ENCODE assay signal across 8 mouse cellular contexts in the genomic region with DNA sequence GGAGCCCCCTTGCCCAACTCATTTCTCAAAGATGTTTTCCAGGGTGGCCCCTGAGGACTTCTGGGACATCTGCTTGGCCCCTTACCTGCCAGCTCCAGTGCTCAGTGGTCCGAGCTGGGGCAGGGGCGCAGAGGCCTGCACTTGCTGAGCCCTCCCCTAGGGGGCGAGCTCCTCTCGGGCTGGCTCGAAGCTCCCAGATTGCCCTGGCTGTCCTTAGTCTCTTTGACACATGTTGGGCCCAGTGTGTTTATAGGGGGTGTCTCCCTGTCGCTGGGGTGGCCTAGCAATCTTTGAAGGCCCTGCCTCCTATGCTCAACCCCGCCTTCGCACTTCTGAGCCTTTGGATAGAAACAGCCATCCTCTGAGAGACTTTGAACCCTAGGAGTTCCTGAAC. TPM values are rescaled to one million over a fixed set of nuclear protein-coding genes. Genes with fewer than 3 reads are reported as not detected.
DNase-seq lines count a peak whose midpoint lies in the region; ATAC-seq and TF ChIP-seq lines count a peak whose summit lies in the region.

No protein-coding gene starts in this region.

- 0 out of 2 replicates have a peak overlapping the region, but pooled peaks have one; percentile 73 for H3K9ac ChIP-seq in forebrain, embryonic 13.5 days
- no peak overlapping the region for H3K9ac ChIP-seq in hindbrain, embryonic 16.5 days (ENCODE audit: low read depth, low read length)
- H3K9ac ChIP-seq in liver, embryonic 11.5 days (ENCODE audit: low read depth, low read length), result no peak overlapping the region

- H3K36me3 ChIP-seq in forebrain, embryonic 13.5 days (ENCODE audit: poor library complexity, severe bottlenecking), result no peaks in the 10 kb centered on the region
- H3K36me3 ChIP-seq in hindbrain, embryonic 16.5 days (ENCODE audit: control insufficient read depth, insufficient read depth, low read length), result no peaks in the 10 kb centered on the region
- H3K36me3 ChIP-seq in liver, embryonic 11.5 days (ENCODE audit: control insufficient read depth, insufficient read depth, low read length), result no peaks in the 10 kb centered on the region

- H3K27me3 ChIP-seq in forebrain, embryonic 13.5 days, result peaks cover 53% of the 10 kb centered on the region
- peaks cover 13% of the 10 kb centered on the region for H3K27me3 ChIP-seq in hindbrain, embryonic 16.5 days (replicated peaks; ENCODE audit: control insufficient read depth, insufficient read depth, low read length)
- peaks cover 81% of the 10 kb centered on the region for H3K27me3 ChIP-seq in liver, embryonic 11.5 days (replicated peaks; ENCODE audit: control insufficient read depth, insufficient read depth, low read length)

- ATAC-seq in forebrain, embryonic 13.5 days, result peak; percentile 43
- 0 out of 2 replicates have a peak, but pooled peaks have one; percentile 31 for ATAC-seq in hindbrain, embryonic 16.5 days
- ATAC-seq in liver, embryonic 11.5 days (replicated peaks; ENCODE audit: low FRiP score), result peak; percentile 56; the same call in 1 of the 2 replicates
- peak; percentile 38; the same call in 1 of the 2 replicates for ATAC-seq in monocyte, adult 5-6 weeks (replicated peaks; ENCODE audit: insufficient number of reproducible peaks, low FRiP score, low TSS enrichment, poor library complexity, severe bottlenecking)

- H3K4me3 ChIP-seq in bone marrow macrophage, adult 2 months (ENCODE audit: insufficient read depth, low read length), result no peak overlapping the region
- H3K4me3 ChIP-seq in forebrain, embryonic 13.5 days, result no peak overlapping the region
- H3K4me3 ChIP-seq in hindbrain, embryonic 16.5 days (ENCODE audit: low read length), result no peak overlapping the region; the same call in 1 of the 2 replicates
- peak overlapping the region; percentile 51 for H3K4me3 ChIP-seq in liver, embryonic 11.5 days (ENCODE audit: low read depth, low read length)

- peak; percentile 56 for TF ChIP-seq CTCF in bone marrow macrophage, adult 2 months (IDR thresholded peaks at IDR 0.05; ENCODE audit: low read depth, low read length)

- DNase-seq in heart, adult 11 months, result peak; percentile 93
- DNase-seq in heart, postnatal 25 days (ENCODE audit: low spot score), result no peak
- no peak for DNase-seq in liver, embryonic 11.5 days (ENCODE audit: low spot score)
- peak; percentile 70 for DNase-seq in thymus, postnatal 0 days (ENCODE audit: low spot score)

- 1% methylated on average over 8 of the region's 8 CpGs for WGBS in forebrain, embryonic 13.5 days
- 8% methylated on average over 8 of the region's 8 CpGs for WGBS in hindbrain, embryonic 16.5 days
- WGBS in liver, embryonic 11.5 days, result 3% methylated on average over 8 of the region's 8 CpGs

- H3K4me1 ChIP-seq in bone marrow macrophage, adult 2 months (ENCODE audit: control insufficient read depth, insufficient read depth, low read length), result peaks cover 13% of the 10 kb centered on the region
- peaks cover 40% of the 10 kb centered on the region for H3K4me1 ChIP-seq in forebrain, embryonic 13.5 days
- H3K4me1 ChIP-seq in hindbrain, embryonic 16.5 days (ENCODE audit: control insufficient read depth, insufficient read depth, low read depth, low read length), result peaks cover 15% of the 10 kb centered on the region
- H3K4me1 ChIP-seq in liver, embryonic 11.5 days (replicated peaks; ENCODE audit: control insufficient read depth, insufficient read depth, low read length), result peaks cover 18% of the 10 kb centered on the region

- H3K4me2 ChIP-seq in forebrain, embryonic 13.5 days, result peak overlapping the region; percentile 95
- peak overlapping the region; percentile 99 for H3K4me2 ChIP-seq in hindbrain, embryonic 16.5 days (ENCODE audit: low read length)
- H3K4me2 ChIP-seq in liver, embryonic 11.5 days, result peak overlapping the region; percentile 75

- intact Hi-C loops in heart, postnatal 25 days (cut with DNase I), result no loop called here

- no peak for TF ChIP-seq POLR2A in bone marrow macrophage, adult 2 months (IDR thresholded peaks at IDR 0.05; ENCODE audit: borderline replicate concordance, low read depth, low read length)

- H3K9me3 ChIP-seq in forebrain, embryonic 13.5 days (replicated peaks), result no peaks in the 10 kb centered on the region
- H3K9me3 ChIP-seq in hindbrain, embryonic 16.5 days (ENCODE audit: control insufficient read depth, low read length), result no peaks in the 10 kb centered on the region
- H3K9me3 ChIP-seq in liver, embryonic 11.5 days (ENCODE audit: control insufficient read depth, low read length), result no peaks in the 10 kb centered on the region

- H3K27ac ChIP-seq in bone marrow macrophage, adult 2 months (ENCODE audit: insufficient read depth, low read depth, low read length), result no peak overlapping the region
- no peak overlapping the region for H3K27ac ChIP-seq in forebrain, embryonic 13.5 days
- H3K27ac ChIP-seq in hindbrain, embryonic 16.5 days (ENCODE audit: low read depth, low read length), result no peak overlapping the region
- H3K27ac ChIP-seq in liver, embryonic 11.5 days (ENCODE audit: low read depth, low read length), result no peak overlapping the region

RNA-seq across cellular contexts. Expression of a gene that starts 5.6 kb away (rescaled TPM):
- total RNA-seq in heart, postnatal 25 days (2021), result 10 to 100 TPM; 14.0 to 14.8 TPM
- polyA plus RNA-seq in bone marrow macrophage, adult 2 months (2012; ENCODE audit: insufficient read depth, insufficient read length, missing spikeins), result 15.8 and 17.2 TPM in 2 replicates
- 10.2 and 11.5 TPM in 2 replicates for polyA plus RNA-seq in forebrain, embryonic 13.5 days (2015; fragmentation: Nextera tagmentation; extraction: Ambion mirVana)
- 23.4 and 24.8 TPM in 2 replicates for polyA plus RNA-seq in hindbrain, embryonic 16.5 days (2015; fragmentation: Nextera tagmentation; extraction: Ambion mirVana)
- polyA plus RNA-seq in liver, embryonic 11.5 days (2014; fragmentation: Nextera tagmentation; extraction: Ambion mirVana), result 5.1 TPM in 2 replicates
- total RNA-seq in monocyte, adult 5-6 weeks (2017), result 35.2 to 45.8 TPM (median 42.2 TPM) in 3 replicates
- 25.1 and 26.8 TPM in 2 replicates for polyA plus RNA-seq in thymus, postnatal 0 days (2015; fragmentation: Nextera tagmentation; extraction: Ambion mirVana)

RNA-seq across cellular contexts. Expression of a gene that starts 50.8 kb away (rescaled TPM):
- 1 to 10 TPM; 4.4 to 7.6 TPM for total RNA-seq in heart, postnatal 25 days (2021)
- polyA plus RNA-seq in bone marrow macrophage, adult 2 months (2012; ENCODE audit: insufficient read depth, insufficient read length, missing spikeins), result 6.2 and 9.5 TPM in 2 replicates
- 9.8 and 12.3 TPM in 2 replicates for polyA plus RNA-seq in forebrain, embryonic 13.5 days (2015; fragmentation: Nextera tagmentation; extraction: Ambion mirVana)
- 8.5 and 9.5 TPM in 2 replicates for polyA plus RNA-seq in hindbrain, embryonic 16.5 days (2015; fragmentation: Nextera tagmentation; extraction: Ambion mirVana)
- polyA plus RNA-seq in liver, embryonic 11.5 days (2014; fragmentation: Nextera tagmentation; extraction: Ambion mirVana), result 6.5 and 7.1 TPM in 2 replicates
- total RNA-seq in monocyte, adult 5-6 weeks (2017), result 2.7 to 7.3 TPM (median 4.7 TPM) in 3 replicates
- polyA plus RNA-seq in thymus, postnatal 0 days (2015; fragmentation: Nextera tagmentation; extraction: Ambion mirVana), result 10.7 and 12.3 TPM in 2 replicates

Comparison
In these comparisons a context has a peak if more than half of its experiments do, and no peak if none do; other contexts are left out.
1. DNase-seq: peak in heart, adult 11 months (single experiment) and thymus, postnatal 0 days (single experiment); none in heart, postnatal 25 days (single experiment) and liver, embryonic 11.5 days (single experiment).
2. Peak in every context shown above with its lines, with median percentiles within 50 percentile points of each other: ATAC-seq and H3K4me2 ChIP-seq.